Mouse (Mus musculus) heart, postnatal 0 days (tissue): ENCODE data around the gene Pomgnt2.

Experiments
- CTCF ChIP-seq: IDR thresholded peaks from 2 replicates; pipeline ENCODE4 v1.5.1; 2016; ENCODE audit warnings: antibody characterized with exemption, control low read depth, low read depth
- EP300 ChIP-seq: IDR thresholded peaks from 2 replicates; pipeline ENCODE4 v1.6.1; 2016; ENCODE audit warnings: antibody characterized with exemption, low read depth

DNA sequence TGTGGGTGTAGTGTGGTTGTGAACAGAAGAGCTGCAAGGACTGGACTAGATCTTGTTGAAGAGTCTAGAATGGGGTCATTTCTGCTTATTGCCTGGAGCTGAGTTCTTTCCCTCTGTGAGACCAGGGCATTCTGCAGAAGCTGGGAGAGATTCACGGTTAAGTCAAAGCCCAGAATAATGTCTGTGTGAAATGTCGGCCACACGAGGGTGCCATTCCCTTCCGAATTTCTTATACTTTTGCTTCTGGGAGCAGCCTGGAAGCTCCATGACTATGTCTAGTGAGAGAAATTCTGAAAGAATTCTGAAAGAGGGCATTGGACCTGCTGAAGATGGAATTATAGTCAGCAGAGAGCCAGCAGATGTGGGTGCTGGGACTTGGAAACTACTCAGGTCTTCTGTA is 49.1 kb downstream of the Pomgnt2 start:
- TF ChIP-seq CTCF (peak; percentile 70), EP300 (no peak)
